Mouse (Mus musculus): Measurements from ENCODE around the gene Cetn3. TPM values are rescaled to one million over a fixed set of nuclear protein-coding genes. Genes with fewer than 3 reads are reported as not detected.
A peak's percentile ranks its signal among the peaks of the same experiment; 100 is the strongest.

Gene Cetn3
- polyA plus RNA-seq, 1 experiment from 2014 or later = 86.1 TPM

DNA sequence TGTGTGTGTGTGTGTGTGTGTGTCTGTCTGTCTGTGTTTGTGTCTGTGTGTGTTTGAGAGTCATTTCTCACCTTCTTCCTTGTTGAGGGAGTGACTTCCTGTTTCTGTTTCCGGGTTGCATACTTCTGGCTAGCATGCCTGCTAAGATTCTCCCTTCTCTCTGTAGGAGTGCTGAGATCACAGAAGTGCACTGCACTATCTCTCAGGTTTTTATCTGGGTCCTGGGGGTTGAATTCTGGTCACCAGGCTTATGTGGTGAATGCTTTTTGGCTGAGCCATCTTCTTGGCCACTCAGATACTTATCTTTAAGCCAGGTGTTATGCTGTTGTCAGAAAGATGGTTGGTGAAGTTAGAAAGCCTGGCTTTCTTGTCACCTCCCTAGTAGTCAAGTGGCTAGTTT is 11.0 kb downstream of the Cetn3 start:
- Histone ChIP-seq H3K27me3 (ENCODE audit: insufficient read depth, low read length) (no peaks in the 10 kb centered on the region), H3K4me2 (ENCODE audit: low read depth, low read length) (no peak overlapping the region), H3K4me3 (ENCODE audit: low read depth, low read length) (no peak overlapping the region), H3K4me1 (ENCODE audit: insufficient read depth) (no peaks in the 10 kb centered on the region), H3K9ac (replicated peaks) (no peak overlapping the region), H3K27ac (ENCODE audit: low read depth) (no peak overlapping the region), H3K9me3 (ENCODE audit: low read length) (no peaks in the 10 kb centered on the region), H3K36me3 (replicated peaks; ENCODE audit: insufficient read depth, low read length) (peaks cover 27% of the 10 kb centered on the region)
- 24% methylated on average over 1 of the region's 1 CpGs for whole genome bisulfite sequencing (ENCODE audit: insufficient replicate concordance)
- no peak for TF ChIP-seq CTCF (IDR thresholded peaks at IDR 0.05; ENCODE audit: low read depth)
- TF ChIP-seq EP300 (IDR thresholded peaks at IDR 0.05; ENCODE audit: low read depth) = no peak
- DNase-seq = no peak
- ATAC-seq = 0 out of 2 replicates have a peak, but pooled peaks have one; percentile 15

DNA sequence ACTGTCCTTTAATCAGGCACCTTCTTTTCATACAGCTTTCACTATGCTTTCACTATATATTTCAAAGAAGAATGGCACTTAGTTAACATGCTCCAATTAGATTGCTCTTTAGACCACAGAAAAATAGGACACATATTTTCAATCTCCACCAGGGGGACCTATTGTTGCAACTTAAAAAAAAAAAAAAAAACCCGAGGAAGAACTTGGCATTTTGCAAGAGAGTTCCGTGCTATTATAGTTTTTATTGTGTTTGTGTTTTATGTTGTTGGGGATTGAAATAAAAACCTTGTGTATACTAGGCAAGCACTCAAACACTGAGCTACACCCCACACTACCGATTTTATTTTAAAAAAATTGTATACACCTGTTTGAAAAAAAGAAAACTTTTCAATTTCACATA is 18.2 kb downstream of the Cetn3 start:
- ATAC-seq = no peak

DNA sequence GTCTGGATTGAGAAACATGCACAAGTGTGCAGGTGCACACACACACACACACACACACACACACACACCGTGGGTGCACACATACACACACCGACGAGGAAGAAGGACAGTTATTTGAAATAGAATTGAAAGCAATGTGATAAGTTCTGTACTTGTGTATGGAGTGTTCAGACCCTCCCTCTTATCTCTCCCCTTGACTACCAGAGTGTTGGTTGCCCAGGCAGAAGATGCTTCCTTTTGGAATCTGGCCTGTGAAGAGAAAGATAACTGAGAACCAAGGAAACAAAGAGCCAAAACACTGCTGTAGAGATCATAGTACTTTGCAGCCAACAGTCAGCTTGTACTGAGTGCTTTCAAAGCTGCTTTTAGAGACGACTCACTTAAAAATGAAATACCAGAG is 20.8 kb downstream of the Cetn3 start:
- Histone ChIP-seq H3K9me3 (ENCODE audit: low read length) (no peaks in the 10 kb centered on the region), H3K4me1 (ENCODE audit: insufficient read depth) (no peaks in the 10 kb centered on the region), H3K27me3 (ENCODE audit: insufficient read depth, low read length) (no peaks in the 10 kb centered on the region), H3K9ac (replicated peaks) (no peak overlapping the region), H3K27ac (ENCODE audit: low read depth) (no peak overlapping the region), H3K4me3 (ENCODE audit: low read depth, low read length) (no peak overlapping the region), H3K4me2 (ENCODE audit: low read depth, low read length) (no peak overlapping the region), H3K36me3 (replicated peaks; ENCODE audit: insufficient read depth, low read length) (no peaks in the 10 kb centered on the region)
- DNase-seq = no peak
- WGBS (ENCODE audit: insufficient replicate concordance) = 56% methylated on average over 4 of the region's 4 CpGs
- no peak for ATAC-seq
- TF ChIP-seq EP300 (IDR thresholded peaks at IDR 0.05; ENCODE audit: low read depth) = no peak

More for the DNA sequence above, 18.2 kb downstream of the Cetn3 start:
- Histone ChIP-seq H3K9me3 (ENCODE audit: low read length) (no peaks in the 10 kb centered on the region), H3K4me1 (ENCODE audit: insufficient read depth) (no peaks in the 10 kb centered on the region), H3K9ac (replicated peaks) (no peak overlapping the region), H3K27me3 (ENCODE audit: insufficient read depth, low read length) (no peaks in the 10 kb centered on the region), H3K36me3 (replicated peaks; ENCODE audit: insufficient read depth, low read length) (peaks cover 4% of the 10 kb centered on the region; the same call in 1 of the 2 replicates), H3K27ac (ENCODE audit: low read depth) (no peak overlapping the region), H3K4me3 (ENCODE audit: low read depth, low read length) (no peak overlapping the region), H3K4me2 (ENCODE audit: low read depth, low read length) (no peak overlapping the region)
- 32% methylated on average over 3 of the region's 3 CpGs for WGBS (ENCODE audit: insufficient replicate concordance)
- TF ChIP-seq EP300 (IDR thresholded peaks at IDR 0.05; ENCODE audit: low read depth) (no peak), CTCF (IDR thresholded peaks at IDR 0.05; ENCODE audit: low read depth) (peak; percentile 32)
- DNase-seq = no peak

DNA sequence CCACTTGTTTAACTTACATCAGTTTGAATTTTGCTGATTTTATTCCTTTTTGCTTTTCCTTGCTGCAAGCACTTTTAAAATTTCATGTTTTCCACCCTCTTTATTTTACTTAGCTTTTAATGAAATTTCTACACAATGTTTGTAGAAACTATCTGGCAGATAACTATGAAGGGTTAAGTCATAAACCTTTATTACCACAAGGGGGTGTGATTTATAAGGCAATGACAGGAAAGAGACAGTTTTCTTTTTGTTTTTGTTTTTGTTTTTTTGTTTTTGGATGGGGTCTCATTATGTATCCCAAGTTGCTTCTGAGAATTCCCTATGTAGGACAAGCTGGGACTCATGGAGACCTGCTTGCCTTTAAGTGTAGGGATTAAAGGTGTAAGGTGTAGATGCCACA is 39.9 kb downstream of the Cetn3 start:
- Histone ChIP-seq H3K9ac (replicated peaks) (no peak overlapping the region), H3K9me3 (ENCODE audit: low read length) (no peaks in the 10 kb centered on the region), H3K4me3 (ENCODE audit: low read depth, low read length) (no peak overlapping the region), H3K4me1 (ENCODE audit: insufficient read depth) (no peaks in the 10 kb centered on the region), H3K27me3 (ENCODE audit: insufficient read depth, low read length) (no peaks in the 10 kb centered on the region), H3K27ac (ENCODE audit: low read depth) (no peak overlapping the region), H3K4me2 (ENCODE audit: low read depth, low read length) (no peak overlapping the region), H3K36me3 (replicated peaks; ENCODE audit: insufficient read depth, low read length) (no peaks in the 10 kb centered on the region)
- no peak for TF ChIP-seq EP300 (IDR thresholded peaks at IDR 0.05; ENCODE audit: low read depth)
- 0 out of 2 replicates have a peak, but pooled peaks have one; percentile 2 for TF ChIP-seq CTCF (IDR thresholded peaks at IDR 0.05; ENCODE audit: low read depth)
- DNase-seq = no peak
- no peak for ATAC-seq

DNA sequence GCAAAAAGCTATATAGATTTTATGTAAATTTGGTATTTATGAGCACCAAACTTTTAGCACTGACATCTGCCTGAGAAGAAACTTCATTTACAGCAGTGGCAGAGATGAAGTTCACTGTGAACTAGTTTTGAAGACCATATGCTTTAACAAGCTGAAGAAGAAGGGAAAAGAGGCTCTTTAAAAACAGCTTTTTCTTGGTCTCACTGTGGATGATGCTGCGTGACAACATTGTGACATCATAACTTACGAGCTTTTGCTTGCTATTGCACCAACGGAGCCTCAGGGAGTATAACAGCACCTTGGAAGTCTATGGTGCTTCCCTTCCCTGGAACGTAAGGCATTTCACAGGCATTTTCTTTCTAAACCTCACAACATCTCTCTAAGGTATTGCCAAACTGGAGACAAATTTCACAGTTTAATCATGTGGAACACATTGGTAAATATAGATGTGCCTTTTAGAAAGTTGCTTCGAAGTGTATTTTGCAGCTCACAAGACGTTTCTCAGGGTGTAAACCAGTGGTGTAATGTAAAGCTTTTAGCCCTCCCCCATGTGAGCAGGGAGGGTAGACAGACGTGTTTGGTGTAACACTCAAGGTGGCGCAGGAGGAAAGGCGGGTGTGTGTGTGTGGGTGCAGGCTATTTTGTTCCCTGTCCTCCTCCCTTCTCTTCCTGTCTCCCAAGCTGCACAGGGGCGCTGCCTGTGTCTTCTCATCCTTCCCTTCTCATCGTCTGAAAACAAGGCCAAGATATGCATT is 41.9 kb downstream of the Cetn3 start:
- H3K9me3 ChIP-seq (ENCODE audit: low read length) = no peaks in the 10 kb centered on the region
- no peaks in the 10 kb centered on the region for H3K27me3 ChIP-seq (ENCODE audit: insufficient read depth, low read length)
- no peaks in the 10 kb centered on the region for H3K36me3 ChIP-seq (replicated peaks; ENCODE audit: insufficient read depth, low read length)
- ATAC-seq (no peak), DNase-seq (no peak)
- H3K4me2 ChIP-seq (ENCODE audit: low read depth, low read length) = no peak overlapping the region
- H3K4me3 ChIP-seq (ENCODE audit: low read depth, low read length) = no peak overlapping the region
- H3K9ac ChIP-seq (replicated peaks) = no peak overlapping the region
- TF ChIP-seq CTCF (IDR thresholded peaks at IDR 0.05; ENCODE audit: low read depth) = no peak
- TF ChIP-seq EP300 (IDR thresholded peaks at IDR 0.05; ENCODE audit: low read depth) = no peak
- no peak overlapping the region for H3K27ac ChIP-seq (ENCODE audit: low read depth)
- WGBS (ENCODE audit: insufficient replicate concordance) = 65% methylated on average over 11 of the region's 11 CpGs
- H3K4me1 ChIP-seq (ENCODE audit: insufficient read depth) = no peaks in the 10 kb centered on the region

DNA sequence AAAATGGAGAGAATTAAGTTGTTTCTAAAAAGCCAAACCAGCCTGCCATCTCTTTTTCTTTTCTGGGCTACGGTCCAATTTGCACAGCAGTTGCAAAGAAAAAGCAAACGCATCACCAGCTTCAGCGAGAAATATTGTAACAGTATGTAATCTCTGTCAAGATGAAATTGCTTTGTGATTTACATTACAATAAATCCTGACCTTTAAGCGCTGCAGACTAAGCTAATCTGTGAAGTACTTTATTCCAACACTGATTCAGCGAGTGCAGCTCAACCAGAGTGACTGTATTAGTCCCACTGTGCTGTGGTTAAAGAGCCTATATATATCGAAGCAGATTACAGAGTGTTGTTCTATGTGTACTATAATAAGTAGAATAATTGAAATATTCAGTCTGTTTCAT is 45.6 kb downstream of the Cetn3 start:
- H3K36me3 ChIP-seq (replicated peaks; ENCODE audit: insufficient read depth, low read length) = no peaks in the 10 kb centered on the region
- 73% methylated on average over 6 of the region's 6 CpGs for WGBS (ENCODE audit: insufficient replicate concordance)
- no peaks in the 10 kb centered on the region for H3K27me3 ChIP-seq (ENCODE audit: insufficient read depth, low read length)
- no peak overlapping the region for H3K9ac ChIP-seq (replicated peaks)
- no peak for ATAC-seq
- no peak overlapping the region for H3K4me2 ChIP-seq (ENCODE audit: low read depth, low read length)
- H3K4me1 ChIP-seq (ENCODE audit: insufficient read depth) = no peaks in the 10 kb centered on the region
- H3K4me3 ChIP-seq (ENCODE audit: low read depth, low read length) = no peak overlapping the region
- H3K27ac ChIP-seq (ENCODE audit: low read depth) = no peak overlapping the region
- DNase-seq = no peak
- H3K9me3 ChIP-seq (ENCODE audit: low read length) = no peaks in the 10 kb centered on the region
- no peak for TF ChIP-seq CTCF (IDR thresholded peaks at IDR 0.05; ENCODE audit: low read depth)
- no peak for TF ChIP-seq EP300 (IDR thresholded peaks at IDR 0.05; ENCODE audit: low read depth)
